Mouse (Mus musculus) hindbrain, embryonic 10.5 days (tissue): ENCODE results near the gene Cetn4. TPM values are rescaled to one million over a fixed set of nuclear protein-coding genes. Genes with fewer than 3 reads are reported as not detected.

Source experiments
- DNase-seq: peaks from one replicate; pipeline ENCODE4 v3.0.0-alpha.2; 2017; ENCODE audit warnings: low spot score
- H3K27ac ChIP-seq: fragments of 300-500 bp; sonication (generic); 2 replicates; pipeline ENCODE4 v1.5.1; 2016; ENCODE audit warnings: mild to moderate bottlenecking, moderate library complexity
- H3K27me3 ChIP-seq: fragments of 300-500 bp; sonication (generic); 2 replicates; pipeline ENCODE4 v1.6.1; 2016; ENCODE audit warnings: mild to moderate bottlenecking; ENCODE audit not compliant: poor library complexity, insufficient read depth, severe bottlenecking
- H3K36me3 ChIP-seq: fragments of 300-500 bp; sonication (generic); 2 replicates; pipeline ENCODE4 v1.6.1; 2016; ENCODE audit warnings: mild to moderate bottlenecking, moderate library complexity
- H3K4me1 ChIP-seq: fragments of 300-500 bp; sonication (generic); replicated peaks from 2 replicates; pipeline ENCODE4 v1.6.1; 2016; ENCODE audit warnings: mild to moderate bottlenecking
- H3K4me3 ChIP-seq: fragments of 300-500 bp; sonication (generic); 2 replicates; pipeline ENCODE4 v1.5.1; 2016; ENCODE audit warnings: mild to moderate bottlenecking, moderate library complexity
- H3K9me3 ChIP-seq: fragments of 300-500 bp; sonication (generic); 2 replicates; pipeline ENCODE4 v1.6.1; 2016; ENCODE audit warnings: mild to moderate bottlenecking, moderate library complexity
- WGBS: fragments of 180-500 bp; shearing (Covaris S2); methylation state at CpG from one replicate; pipeline ENCODE4 v1.1.7; 2016; 5-methylcytosine and 5-hydroxymethylcytosine counted together
- polyA plus RNA-seq: library from polyadenylated mRNA; unstranded; fragments of >200 nt; fragmentation: Nextera tagmentation; extraction: Ambion mirVana; gene quantifications from 2 replicates; pipeline ENCODE4 v1.2.1, GENCODE M21; 2016

Gene Cetn4
- polyA plus RNA-seq, 1 experiment from 2014 or later: 2.4 TPM

GRCm38 (mm10) chr3:37290881-37291541 lies 21.5 kb downstream of the Cetn4 start:
- no peak overlapping the region for H3K27ac ChIP-seq
- WGBS: 65% methylated on average over 7 of the region's 7 CpGs
- no peaks in the 10 kb centered on the region for H3K9me3 ChIP-seq
- H3K27me3 ChIP-seq: no peaks in the 10 kb centered on the region
- DNase-seq: no peak
- H3K4me3 ChIP-seq: no peak overlapping the region
- H3K4me1 ChIP-seq: peaks cover 9% of the 10 kb centered on the region
- no peaks in the 10 kb centered on the region for H3K36me3 ChIP-seq

DNA sequence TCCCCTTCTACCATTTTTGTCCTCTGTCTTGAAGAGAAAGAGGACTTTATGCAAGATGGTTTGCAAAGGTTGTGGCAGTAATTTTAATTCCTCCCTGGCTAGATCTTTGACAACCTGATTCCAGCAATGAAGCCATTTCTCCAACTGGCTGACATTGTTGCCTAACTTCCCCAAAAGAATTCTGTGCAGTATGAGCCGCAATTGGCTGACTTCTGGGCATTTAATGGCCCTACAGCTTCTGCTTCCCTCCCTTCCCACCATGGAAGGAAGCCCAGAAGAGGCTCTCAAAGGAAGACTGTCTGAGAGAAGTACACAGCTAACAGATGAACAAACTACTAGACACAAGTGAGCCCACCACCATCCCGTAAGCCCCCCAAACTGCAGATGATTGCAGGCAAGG lies 23.3 kb downstream of the Cetn4 start:
- 94% methylated on average over 2 of the region's 2 CpGs for WGBS
- H3K4me3 ChIP-seq: no peak overlapping the region
- H3K36me3 ChIP-seq: no peaks in the 10 kb centered on the region
- H3K27me3 ChIP-seq: no peaks in the 10 kb centered on the region
- H3K27ac ChIP-seq: no peak overlapping the region
- no peak for DNase-seq
- H3K4me1 ChIP-seq: peaks cover 9% of the 10 kb centered on the region
- no peaks in the 10 kb centered on the region for H3K9me3 ChIP-seq

DNA sequence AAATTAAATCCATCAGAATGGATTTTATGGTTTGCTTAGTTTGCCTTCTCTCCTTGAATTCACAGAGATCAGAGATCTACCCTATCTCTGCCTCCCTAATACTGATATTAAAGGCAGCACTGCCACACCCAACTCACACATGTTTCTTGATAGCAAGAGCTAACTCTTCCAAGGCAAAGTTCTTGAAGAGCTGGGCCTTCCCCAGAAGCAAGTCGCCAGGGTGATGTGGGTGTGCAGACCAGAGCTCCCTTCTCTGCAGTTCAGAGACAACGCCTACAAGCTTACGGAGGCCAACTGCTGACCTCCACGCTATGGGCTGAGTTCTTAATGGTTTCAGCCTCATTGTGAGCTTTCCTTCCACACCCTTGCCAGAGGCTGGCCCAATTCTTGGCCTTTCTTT lies 29.3 kb downstream of the Cetn4 start:
- H3K27me3 ChIP-seq: no peaks in the 10 kb centered on the region
- H3K9me3 ChIP-seq: no peaks in the 10 kb centered on the region
- H3K36me3 ChIP-seq: no peaks in the 10 kb centered on the region
- no peak for DNase-seq
- no peak overlapping the region for H3K4me3 ChIP-seq
- WGBS: 89% methylated on average over 4 of the region's 4 CpGs
- H3K4me1 ChIP-seq: no peaks in the 10 kb centered on the region
- H3K27ac ChIP-seq: no peak overlapping the region

DNA sequence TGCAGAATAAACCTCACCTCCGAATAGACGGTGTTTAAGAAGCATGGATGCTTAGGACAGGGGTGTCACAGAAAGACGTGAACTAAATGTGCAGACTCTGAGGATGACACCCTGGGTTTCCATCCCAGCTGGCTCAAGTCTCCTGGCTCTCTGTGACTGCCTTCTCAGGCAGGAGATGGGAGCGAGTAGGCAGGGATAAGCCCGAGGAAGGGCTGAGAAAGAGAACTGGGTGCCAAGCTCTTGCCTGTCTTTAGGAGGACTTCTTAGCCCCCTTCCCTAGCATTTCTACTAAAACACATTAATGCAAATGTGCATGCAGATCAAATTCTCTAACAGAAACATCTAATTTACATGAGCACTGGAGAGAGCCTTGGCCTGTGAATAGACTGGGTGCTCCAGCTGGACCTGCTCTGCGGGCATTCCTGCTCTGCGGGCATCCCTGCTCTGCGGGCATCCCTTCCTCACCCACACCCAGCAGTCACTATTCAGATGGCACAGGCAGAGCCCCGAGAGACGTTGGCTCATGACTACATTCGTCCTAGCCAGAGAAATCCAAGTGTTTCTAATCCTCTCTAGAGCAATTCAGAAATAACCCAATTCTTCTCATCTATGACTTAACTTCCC lies 30.1 kb downstream of the Cetn4 start:
- H3K27ac ChIP-seq: no peak overlapping the region
- H3K27me3 ChIP-seq: no peaks in the 10 kb centered on the region
- H3K4me3 ChIP-seq: no peak overlapping the region
- DNase-seq: no peak
- H3K36me3 ChIP-seq: no peaks in the 10 kb centered on the region
- H3K9me3 ChIP-seq: no peaks in the 10 kb centered on the region
- H3K4me1 ChIP-seq: no peaks in the 10 kb centered on the region
- 84% methylated on average over 11 of the region's 11 CpGs for WGBS

GRCm38 (mm10) chr3:37280871-37281270 lies 31.6 kb downstream of the Cetn4 start:
- Histone ChIP-seq H3K4me3 (no peak overlapping the region), H3K4me1 (no peaks in the 10 kb centered on the region), H3K27ac (no peak overlapping the region), H3K36me3 (no peaks in the 10 kb centered on the region), H3K27me3 (no peaks in the 10 kb centered on the region), H3K9me3 (no peaks in the 10 kb centered on the region)
- no peak for DNase-seq
- 88% methylated on average over 8 of the region's 8 CpGs for WGBS

DNA sequence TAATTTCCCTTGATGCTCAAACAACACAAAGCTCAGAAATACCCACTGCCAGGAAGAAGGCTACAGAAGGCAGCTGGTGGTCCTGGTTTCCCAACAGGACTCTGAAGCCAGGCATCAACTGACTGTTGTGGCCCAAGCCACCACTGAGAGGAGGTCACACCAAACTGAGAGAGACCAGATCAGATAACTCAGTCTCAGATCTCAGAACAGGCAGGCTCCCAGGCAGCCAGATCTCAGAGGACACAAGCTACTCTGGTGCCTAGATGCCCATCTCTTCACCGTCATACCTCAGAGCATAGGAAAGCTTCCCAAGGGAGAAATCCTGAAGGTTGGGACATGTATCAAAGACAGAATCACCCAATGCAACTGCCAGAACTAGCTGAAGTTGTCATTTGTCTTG lies 32.3 kb downstream of the Cetn4 start:
- Histone ChIP-seq H3K9me3 (no peaks in the 10 kb centered on the region), H3K27me3 (no peaks in the 10 kb centered on the region), H3K4me1 (no peaks in the 10 kb centered on the region), H3K36me3 (no peaks in the 10 kb centered on the region), H3K27ac (no peak overlapping the region), H3K4me3 (no peak overlapping the region)
- 93% methylated on average over 1 of the region's 1 CpGs for WGBS
- DNase-seq: no peak

GRCm38 (mm10) chr3:37274661-37275060 lies 37.8 kb downstream of the Cetn4 start:
- no peaks in the 10 kb centered on the region for H3K27me3 ChIP-seq
- DNase-seq: no peak
- H3K36me3 ChIP-seq: no peaks in the 10 kb centered on the region
- no peak overlapping the region for H3K27ac ChIP-seq
- H3K4me3 ChIP-seq: no peak overlapping the region
- 82% methylated on average over 6 of the region's 6 CpGs for WGBS
- H3K9me3 ChIP-seq: no peaks in the 10 kb centered on the region
- H3K4me1 ChIP-seq: no peaks in the 10 kb centered on the region

- no peaks in the 10 kb centered on the region for H3K4me1 ChIP-seq
- DNase-seq: no peak
Observed at GRCm38 (mm10) chr3:37273092-37273491, 39.4 kb downstream of the Cetn4 start.

GRCm38 (mm10) chr3:37271209-37271608 lies 41.3 kb downstream of the Cetn4 start:
- Histone ChIP-seq H3K27me3 (no peaks in the 10 kb centered on the region), H3K4me1 (no peaks in the 10 kb centered on the region), H3K4me3 (no peak overlapping the region), H3K36me3 (no peaks in the 10 kb centered on the region), H3K27ac (no peak overlapping the region), H3K9me3 (no peaks in the 10 kb centered on the region)
- 4% methylated on average over 1 of the region's 1 CpGs for WGBS
- DNase-seq: peak; percentile 47

More at GRCm38 (mm10) chr3:37273092-37273491, 39.4 kb downstream of the Cetn4 start:
- H3K4me3 ChIP-seq: no peak overlapping the region
- H3K36me3 ChIP-seq: no peaks in the 10 kb centered on the region
- H3K27ac ChIP-seq: no peak overlapping the region
- no peaks in the 10 kb centered on the region for H3K27me3 ChIP-seq
- 86% methylated on average over 7 of the region's 7 CpGs for WGBS
- no peaks in the 10 kb centered on the region for H3K9me3 ChIP-seq

DNA sequence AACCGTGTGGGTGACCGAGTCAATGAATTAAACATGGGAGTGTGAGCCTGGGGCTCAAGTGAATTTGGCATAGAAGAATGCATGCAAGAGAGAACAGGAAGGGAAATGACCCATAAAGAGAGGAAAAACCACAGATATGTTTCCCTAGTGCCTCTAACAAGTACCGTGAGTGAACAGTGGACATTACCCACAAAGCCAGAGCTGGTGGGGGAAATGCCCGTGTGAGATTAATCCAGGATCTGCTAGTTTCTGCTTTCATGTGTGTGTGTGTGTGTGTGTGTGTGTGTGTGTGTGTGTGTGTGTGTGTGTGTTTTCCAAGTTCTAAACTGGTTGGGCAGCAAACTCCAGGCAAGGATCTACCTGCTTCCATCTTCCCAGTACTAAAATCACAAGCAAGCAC lies 42.6 kb downstream of the Cetn4 start:
- Histone ChIP-seq H3K27ac (no peak overlapping the region), H3K4me1 (no peaks in the 10 kb centered on the region), H3K27me3 (no peaks in the 10 kb centered on the region), H3K36me3 (no peaks in the 10 kb centered on the region), H3K9me3 (no peaks in the 10 kb centered on the region), H3K4me3 (no peak overlapping the region)
- DNase-seq: no peak
- WGBS: 91% methylated on average over 4 of the region's 4 CpGs

DNA sequence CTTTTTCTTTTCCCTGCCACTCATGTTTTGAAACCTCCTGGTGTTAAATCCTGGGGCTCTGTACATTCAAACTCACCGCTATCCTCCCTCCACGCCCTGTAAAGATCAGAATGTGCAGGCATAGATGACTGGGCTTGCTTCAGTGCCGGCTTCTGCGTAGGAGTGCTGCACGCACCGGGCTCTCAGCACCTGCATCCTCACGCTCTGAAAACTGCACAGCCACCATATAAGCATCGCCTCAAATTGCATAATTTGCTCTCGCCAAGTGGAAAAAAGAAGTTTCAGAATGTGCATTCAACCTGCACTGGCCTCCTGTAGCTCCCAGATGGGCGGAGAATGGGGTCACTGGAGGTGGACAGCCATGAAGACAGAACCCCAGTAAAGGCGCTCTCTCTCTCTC lies 44.2 kb downstream of the Cetn4 start:
- Histone ChIP-seq H3K27ac (no peak overlapping the region), H3K27me3 (no peaks in the 10 kb centered on the region), H3K4me3 (no peak overlapping the region), H3K9me3 (no peaks in the 10 kb centered on the region), H3K36me3 (no peaks in the 10 kb centered on the region), H3K4me1 (no peaks in the 10 kb centered on the region)
- DNase-seq: no peak
- WGBS: 86% methylated on average over 11 of the region's 11 CpGs

GRCm38 (mm10) chr3:37259331-37259999 lies 53.0 kb downstream of the Cetn4 start:
- H3K9me3 ChIP-seq: no peaks in the 10 kb centered on the region
- H3K27me3 ChIP-seq: no peaks in the 10 kb centered on the region
- H3K27ac ChIP-seq: no peak overlapping the region
- no peak overlapping the region for H3K4me3 ChIP-seq
- 81% methylated on average over 10 of the region's 10 CpGs for WGBS
- H3K36me3 ChIP-seq: no peaks in the 10 kb centered on the region
- no peak for DNase-seq
- no peaks in the 10 kb centered on the region for H3K4me1 ChIP-seq

GRCm38 (mm10) chr3:37257776-37258175 lies 54.7 kb downstream of the Cetn4 start:
- no peak overlapping the region for H3K4me3 ChIP-seq
- no peaks in the 10 kb centered on the region for H3K27me3 ChIP-seq
- whole genome bisulfite sequencing: 92% methylated on average over 15 of the region's 15 CpGs
- H3K4me1 ChIP-seq: no peaks in the 10 kb centered on the region
- no peak for DNase-seq
- H3K27ac ChIP-seq: no peak overlapping the region
- no peaks in the 10 kb centered on the region for H3K9me3 ChIP-seq
- H3K36me3 ChIP-seq: no peaks in the 10 kb centered on the region
